Mouse (Mus musculus) C2C12 (cell line): ENCODE data around the gene Nr1h2.

Experiments
- CTCF ChIP-seq: IDR thresholded peaks from one replicate; pipeline ENCODE4 v1.5.1; 2011; ENCODE audit not compliant: control insufficient read depth, insufficient read depth, insufficient read length
- FOSL1 ChIP-seq: IDR thresholded peaks from one replicate; pipeline ENCODE4 v1.8.0; 2011; ENCODE audit warnings: mild to moderate bottlenecking, low read length; ENCODE audit not compliant: poor library complexity, insufficient read depth, severe bottlenecking

GRCm38 (mm10) chr7:44593051-44593450, 39.3 kb upstream of the Nr1h2 start:
- no peak for TF ChIP-seq FOSL1
- no peak for TF ChIP-seq CTCF
